Mouse (Mus musculus) kidney, postnatal 0 days (tissue): ENCODE results near the gene Galns. TPM values are rescaled to one million over a fixed set of nuclear protein-coding genes. Genes with fewer than 3 reads are reported as not detected.

Experiments used
- ATAC-seq: fragments of 200-750 bp; cut with Nextera tagmentation; replicated peaks from 2 replicates; pipeline ENCODE4 v1.8.0; 2017; ENCODE audit warnings: low read depth, moderate number of reproducible peaks, moderate TSS enrichment, moderate library complexity; ENCODE audit not compliant: low FRiP score
- DNase-seq: peaks from one replicate; pipeline ENCODE4 v3.0.0-alpha.2; 2016; ENCODE audit warnings: low spot score
- H3K27ac ChIP-seq: fragments of 300-500 bp; sonication (generic); 2 replicates; pipeline ENCODE4 v1.5.1; 2014; ENCODE audit warnings: mild to moderate bottlenecking
- H3K27me3 ChIP-seq: fragments of 300-500 bp; sonication (generic); 2 replicates; pipeline ENCODE4 v1.6.1; 2014; ENCODE audit warnings: low read length, mixed read lengths; ENCODE audit not compliant: insufficient read depth
- H3K36me3 ChIP-seq: fragments of 300-500 bp; sonication (generic); 2 replicates; pipeline ENCODE4 v1.6.1; 2014; ENCODE audit warnings: low read length, mixed read lengths; ENCODE audit not compliant: insufficient read depth
- H3K4me1 ChIP-seq: fragments of 300-500 bp; sonication (generic); replicated peaks from 2 replicates; pipeline ENCODE4 v1.6.1; 2014; ENCODE audit warnings: antibody characterized with exemption, low read length, mixed read lengths; ENCODE audit not compliant: insufficient read depth
- H3K4me2 ChIP-seq: fragments of 300-500 bp; sonication (generic); 2 replicates; pipeline ENCODE4 v1.6.1; 2014; ENCODE audit warnings: mild to moderate bottlenecking, low read length, moderate library complexity, mixed read lengths
- H3K4me3 ChIP-seq: fragments of 300-500 bp; sonication (generic); replicated peaks from 2 replicates; pipeline ENCODE4 v1.5.1; 2014; ENCODE audit warnings: low read depth, low read length
- H3K9ac ChIP-seq: fragments of 300-500 bp; sonication (generic); 2 replicates; pipeline ENCODE4 v1.6.1; 2014; ENCODE audit warnings: low read depth, low read length
- H3K9me3 ChIP-seq: fragments of 300-500 bp; sonication (generic); replicated peaks from 2 replicates; pipeline ENCODE4 v1.6.1; 2016; ENCODE audit warnings: low read length, inconsistent platforms, mixed read lengths
- CTCF ChIP-seq: IDR thresholded peaks from 2 replicates; pipeline ENCODE4 v1.5.1; 2016; ENCODE audit warnings: antibody characterized with exemption, low read depth, mild to moderate bottlenecking, moderate library complexity
- WGBS: fragments of 180-500 bp; shearing (Covaris S2); extraction: QIAGEN DNeasy Blood & Tissue Kit; methylation state at CpG from one replicate; pipeline ENCODE4 v1.1.7; 2014; 5-methylcytosine and 5-hydroxymethylcytosine counted together
- polyA plus RNA-seq: library from polyadenylated mRNA; unstranded; fragments of >200 nt; fragmentation: Nextera tagmentation; extraction: Ambion mirVana; gene quantifications from 2 replicates; pipeline ENCODE4 v1.2.1, GENCODE M21; 2015

Galns gene
- polyA plus RNA-seq, 1 experiment from 2014 or later = 19.4 TPM

DNA sequence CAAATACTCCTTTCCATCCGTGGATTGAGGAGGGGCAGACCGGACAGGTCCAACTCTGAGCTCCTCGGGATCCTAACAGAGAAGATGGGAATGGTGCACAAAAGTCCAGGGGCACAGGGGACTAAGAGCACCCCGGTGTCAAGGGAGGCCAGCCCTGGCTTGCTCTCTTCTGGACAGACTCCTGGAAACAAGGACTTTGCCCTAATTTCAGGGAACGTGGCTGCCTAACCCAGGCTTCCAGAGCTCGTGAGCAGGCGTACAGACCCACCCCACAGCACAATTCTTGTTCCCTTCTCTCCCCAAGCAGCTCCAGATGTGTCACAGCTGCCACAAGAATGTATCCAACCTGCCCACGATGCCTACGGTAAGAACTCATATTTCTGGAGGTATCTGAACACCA is 14.5 kb upstream of the Galns start:
- DNase-seq = no peak

GRCm38 (mm10) chr8:122624653-122625052 is 13.4 kb upstream of the Galns start:
- H3K9me3 ChIP-seq = no peaks in the 10 kb centered on the region
- H3K4me2 ChIP-seq = no peak overlapping the region
- no peak overlapping the region for H3K4me3 ChIP-seq
- no peaks in the 10 kb centered on the region for H3K27me3 ChIP-seq
- no peak overlapping the region for H3K9ac ChIP-seq
- DNase-seq (no peak), ATAC-seq (no peak)
- H3K27ac ChIP-seq = no peak overlapping the region
- H3K36me3 ChIP-seq = no peaks in the 10 kb centered on the region
- 70% methylated on average over 5 of the region's 5 CpGs for WGBS
- TF ChIP-seq CTCF = peak; percentile 46; the same call in 1 of the 2 replicates
- peaks cover 13% of the 10 kb centered on the region for H3K4me1 ChIP-seq

More for the DNA sequence above, 14.5 kb upstream of the Galns start:
- H3K36me3 ChIP-seq = no peaks in the 10 kb centered on the region
- no peaks in the 10 kb centered on the region for H3K27me3 ChIP-seq
- no peak overlapping the region for H3K9ac ChIP-seq
- no peak overlapping the region for H3K4me3 ChIP-seq
- H3K9me3 ChIP-seq = no peaks in the 10 kb centered on the region
- no peak overlapping the region for H3K27ac ChIP-seq
- no peak for ATAC-seq
- TF ChIP-seq CTCF = no peak
- WGBS = 80% methylated on average over 9 of the region's 9 CpGs
- peaks cover 6% of the 10 kb centered on the region for H3K4me1 ChIP-seq
- no peak overlapping the region for H3K4me2 ChIP-seq

DNA sequence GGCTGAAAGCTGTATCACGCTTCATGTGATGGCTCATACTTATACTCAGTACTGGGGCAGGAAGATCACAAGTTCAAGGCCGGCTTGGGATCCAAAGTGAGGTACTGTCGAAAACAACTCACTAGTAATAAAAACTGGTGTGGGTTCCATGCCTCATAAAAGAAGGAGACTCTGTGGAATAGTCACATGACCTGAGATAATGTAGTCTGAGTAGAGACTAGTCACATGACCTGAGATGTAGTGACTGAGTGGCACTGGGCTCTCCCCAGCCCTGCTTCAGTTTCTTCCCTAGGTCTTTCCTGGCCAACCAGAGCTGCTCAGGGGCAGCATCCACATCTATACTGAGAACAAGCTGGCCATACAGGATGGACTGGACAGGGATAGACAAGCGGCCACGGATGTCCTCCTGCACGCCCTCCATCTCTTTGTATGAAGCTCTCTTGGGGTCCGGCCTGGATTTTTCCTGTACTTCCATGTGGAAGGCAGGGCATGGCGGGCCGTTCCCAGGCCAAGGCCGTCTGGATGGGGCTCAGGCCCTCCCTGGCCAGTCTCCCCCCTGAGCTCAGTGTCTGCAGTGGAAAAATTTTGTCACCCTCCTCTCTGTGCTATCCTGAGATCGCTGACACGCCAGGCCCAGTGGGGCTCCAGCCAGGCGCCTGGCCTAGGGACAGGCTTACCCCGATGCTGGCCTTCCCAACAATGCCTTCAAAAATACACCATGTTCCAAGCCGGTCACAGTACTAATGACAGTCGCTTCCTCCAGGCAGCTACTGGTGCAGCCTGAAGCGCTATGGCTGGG is 12.8 kb upstream of the Galns start:
- TF ChIP-seq CTCF = no peak
- Histone ChIP-seq H3K4me1 (peaks cover 13% of the 10 kb centered on the region), H3K4me3 (no peak overlapping the region), H3K27me3 (no peaks in the 10 kb centered on the region), H3K4me2 (no peak overlapping the region), H3K9ac (no peak overlapping the region), H3K36me3 (no peaks in the 10 kb centered on the region), H3K9me3 (no peaks in the 10 kb centered on the region), H3K27ac (no peak overlapping the region)
- WGBS = 93% methylated on average over 17 of the region's 17 CpGs
- DNase-seq (no peak), ATAC-seq (no peak)

DNA sequence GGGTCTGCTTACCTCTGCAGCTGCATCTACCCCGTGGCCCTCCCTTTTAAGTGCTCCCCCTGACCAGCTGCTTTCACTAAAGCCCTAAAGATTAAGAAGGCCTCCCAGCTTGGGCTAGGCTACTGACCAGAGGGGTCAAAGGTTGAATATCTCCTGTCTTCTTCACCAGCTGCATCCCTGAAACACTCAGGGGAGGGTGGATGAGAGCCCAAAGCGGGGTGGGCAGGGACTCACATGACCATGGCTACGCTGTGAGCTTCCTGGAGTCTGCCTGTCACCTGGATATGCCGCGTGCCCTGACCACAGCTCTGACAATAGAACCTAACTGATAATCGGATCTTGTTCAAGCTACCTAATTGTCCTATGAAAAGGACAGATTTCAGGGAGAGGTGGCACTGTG is 11.5 kb upstream of the Galns start, which contains the start of gene Pabpn1l:
TSS of gene Pabpn1l (minus strand) at position 13 of the 400 bp plus-strand sequence.
- H3K36me3 ChIP-seq = no peaks in the 10 kb centered on the region
- no peak for TF ChIP-seq CTCF
- H3K4me3 ChIP-seq = no peak within 1 kb of the TSS
- no peak for ATAC-seq
- 64% methylated on average over 6 of the region's 6 CpGs for WGBS
- no peak within 1 kb of the TSS for H3K4me2 ChIP-seq
- H3K27me3 ChIP-seq = no peaks in the 10 kb centered on the region
- peaks cover 13% of the 10 kb centered on the region for H3K4me1 ChIP-seq
- DNase-seq = no peak
- H3K9ac ChIP-seq = no peak within 1 kb of the TSS
- H3K27ac ChIP-seq = no peak within 1 kb of the TSS
- no peaks in the 10 kb centered on the region for H3K9me3 ChIP-seq

- ATAC-seq = no peak
These were observed 9.2 kb upstream of the Galns start for GRCm38 (mm10) chr8:122620446-122620845.

DNA sequence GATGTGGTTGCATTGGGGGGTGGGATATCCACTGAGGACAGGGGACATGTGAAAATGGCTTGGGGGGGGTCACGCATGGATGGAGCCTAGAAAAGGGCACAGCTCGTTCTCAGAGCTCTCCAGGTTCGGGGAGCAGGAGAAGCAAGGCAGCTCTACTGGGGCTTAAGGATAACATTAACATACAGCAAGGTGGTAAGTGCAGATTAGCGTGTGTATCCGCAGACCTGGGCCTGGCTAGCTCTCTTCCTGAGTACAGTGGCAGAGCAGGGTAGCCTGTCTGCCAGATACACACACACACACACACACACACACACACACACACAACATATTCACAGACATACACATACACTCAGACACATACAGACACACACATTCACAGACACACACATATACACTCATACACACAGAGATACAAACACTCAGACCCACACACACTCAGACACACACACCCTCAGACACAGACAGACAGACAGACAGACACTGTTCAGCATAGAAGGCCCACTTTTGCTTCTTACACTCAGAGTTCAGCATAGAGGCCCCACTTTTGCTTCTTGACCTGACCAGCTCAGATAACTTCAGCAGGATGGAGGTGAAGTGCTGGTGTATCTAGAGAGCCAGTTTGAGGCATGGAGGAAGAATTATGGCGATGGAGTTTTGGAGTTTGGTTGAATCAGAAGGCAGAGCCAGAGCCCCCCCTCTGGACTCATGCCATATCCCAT is 7.6 kb upstream of the Galns start:
- no peaks in the 10 kb centered on the region for H3K9me3 ChIP-seq
- no peak for DNase-seq
- no peak overlapping the region for H3K9ac ChIP-seq
- WGBS = 73% methylated on average over 6 of the region's 6 CpGs
- no peak overlapping the region for H3K4me2 ChIP-seq
- no peak overlapping the region for H3K4me3 ChIP-seq
- no peak for TF ChIP-seq CTCF
- H3K27ac ChIP-seq = no peak overlapping the region
- peaks cover 13% of the 10 kb centered on the region for H3K4me1 ChIP-seq
- ATAC-seq = no peak
- H3K27me3 ChIP-seq = no peaks in the 10 kb centered on the region
- 0 out of 2 replicates have a peak, but pooled peaks cover 3% of the 10 kb centered on the region for H3K36me3 ChIP-seq

More at GRCm38 (mm10) chr8:122620446-122620845, 9.2 kb upstream of the Galns start:
- H3K27me3 ChIP-seq = no peaks in the 10 kb centered on the region
- no peak overlapping the region for H3K4me3 ChIP-seq
- peaks cover 13% of the 10 kb centered on the region for H3K4me1 ChIP-seq
- no peak for TF ChIP-seq CTCF
- no peak overlapping the region for H3K9ac ChIP-seq
- no peak for DNase-seq
- no peak overlapping the region for H3K4me2 ChIP-seq
- no peak overlapping the region for H3K27ac ChIP-seq
- H3K36me3 ChIP-seq = no peaks in the 10 kb centered on the region
- H3K9me3 ChIP-seq = no peaks in the 10 kb centered on the region
- WGBS = 24% methylated on average over 5 of the region's 5 CpGs
